Mouse (Mus musculus) neural tube, embryonic 14.5 days (tissue): ENCODE results near the gene Pank4. TPM values are rescaled to one million over a fixed set of nuclear protein-coding genes. Genes with fewer than 3 reads are reported as not detected.

Experiments
- ATAC-seq: fragments of 200-750 bp; cut with Nextera tagmentation; 2 replicates; pipeline ENCODE4 v1.8.0; 2017; ENCODE audit warnings: low read depth, mild to moderate bottlenecking, moderate TSS enrichment, moderate library complexity
- H3K27ac ChIP-seq: fragments of 300-500 bp; sonication (generic); 2 replicates; pipeline ENCODE4 v1.5.1; 2014; ENCODE audit warnings: low read depth, mild to moderate bottlenecking, control low read depth, low read length, moderate library complexity, mixed read lengths
- H3K27me3 ChIP-seq: fragments of 300-500 bp; sonication (generic); 2 replicates; pipeline ENCODE4 v1.6.1; 2014; ENCODE audit warnings: low read length; ENCODE audit not compliant: control insufficient read depth, insufficient read depth
- H3K36me3 ChIP-seq: fragments of 300-500 bp; sonication (generic); 2 replicates; pipeline ENCODE4 v1.6.1; 2014; ENCODE audit warnings: low read length, mixed read lengths; ENCODE audit not compliant: control insufficient read depth, insufficient read depth
- H3K4me1 ChIP-seq: fragments of 300-500 bp; sonication (generic); 2 replicates; pipeline ENCODE4 v1.6.1; 2014; ENCODE audit warnings: low read length; ENCODE audit not compliant: control insufficient read depth, insufficient read depth
- H3K4me2 ChIP-seq: fragments of 300-500 bp; sonication (generic); 2 replicates; pipeline ENCODE4 v1.6.1; 2014; ENCODE audit warnings: mild to moderate bottlenecking, low read depth, low read length, control low read depth
- H3K4me3 ChIP-seq: fragments of 300-500 bp; sonication (generic); 2 replicates; pipeline ENCODE4 v1.5.1; 2014; ENCODE audit warnings: low read depth, low read length, control low read depth, mixed read lengths
- H3K9ac ChIP-seq: fragments of 300-500 bp; sonication (generic); replicated peaks from 2 replicates; pipeline ENCODE4 v1.6.1; 2014; ENCODE audit warnings: low read depth, mild to moderate bottlenecking, control low read depth, low read length, mixed read lengths
- H3K9me3 ChIP-seq: fragments of 300-500 bp; sonication (generic); 2 replicates; pipeline ENCODE4 v1.6.1; 2016; ENCODE audit warnings: low read length; ENCODE audit not compliant: control insufficient read depth
- WGBS: fragments of 180-500 bp; shearing (Covaris S2); extraction: QIAGEN DNeasy Blood & Tissue Kit; methylation state at CpG from one replicate; pipeline ENCODE4 v1.1.7; 2014; 5-methylcytosine and 5-hydroxymethylcytosine counted together
- polyA plus RNA-seq: library from polyadenylated mRNA; unstranded; fragments of >200 nt; fragmentation: Nextera tagmentation; extraction: Ambion mirVana; gene quantifications from 2 replicates; pipeline ENCODE4 v1.2.1, GENCODE M21; 2014

Pank4 gene
- polyA plus RNA-seq, 1 experiment from 2014 or later, result 36.1 TPM

- no peak overlapping the region for H3K27ac ChIP-seq
- H3K4me2 ChIP-seq, result no peak overlapping the region
- 97% methylated on average over 5 of the region's 5 CpGs for WGBS
- no peak overlapping the region for H3K4me3 ChIP-seq
- H3K9ac ChIP-seq, result no peak overlapping the region
- H3K4me1 ChIP-seq, result peaks cover 3% of the 10 kb centered on the region; the same call in 1 of the 2 replicates
- H3K9me3 ChIP-seq, result no peaks in the 10 kb centered on the region
- ATAC-seq, result no peak
- H3K27me3 ChIP-seq, result no peaks in the 10 kb centered on the region
- H3K36me3 ChIP-seq, result no peaks in the 10 kb centered on the region
Observed at GRCm38 (mm10) chr4:154941831-154942230, 22.1 kb upstream of the Pank4 start.

DNA sequence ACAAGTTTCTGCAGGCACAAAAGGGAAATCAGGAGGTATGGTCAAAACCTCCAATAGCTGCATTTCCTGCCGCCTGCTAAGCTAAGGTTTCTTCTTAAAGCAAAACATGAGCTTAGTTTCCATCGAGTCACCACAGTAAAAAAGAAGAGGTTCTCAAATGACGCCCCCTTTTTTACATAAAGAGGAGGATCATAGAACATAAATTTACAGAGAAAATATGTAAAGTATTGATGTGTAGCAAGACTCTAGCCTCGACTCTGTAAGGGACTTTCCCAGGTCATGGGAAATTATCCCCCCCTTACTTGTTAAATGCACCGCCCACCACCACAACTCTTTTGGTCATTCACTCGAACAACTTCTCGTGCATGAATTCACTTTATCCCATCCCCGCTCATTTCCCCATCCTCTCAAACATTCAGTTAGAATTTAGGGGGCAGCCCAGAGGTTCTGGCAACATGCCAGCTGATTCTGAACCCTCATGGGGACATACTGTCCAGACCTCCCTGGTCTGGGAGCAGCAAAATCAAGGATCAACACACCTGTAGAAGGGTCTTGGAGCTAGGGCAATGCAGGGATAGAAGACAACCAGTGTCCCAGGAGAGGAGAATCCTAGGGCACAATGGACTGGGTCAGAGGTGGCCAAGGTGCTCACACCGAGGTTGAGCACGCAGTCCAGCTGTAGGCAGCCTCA lies 21.1 kb upstream of the Pank4 start:
- Histone ChIP-seq H3K27ac (no peak overlapping the region), H3K4me2 (no peak overlapping the region), H3K36me3 (no peaks in the 10 kb centered on the region), H3K9ac (no peak overlapping the region), H3K27me3 (no peaks in the 10 kb centered on the region), H3K4me3 (no peak overlapping the region), H3K9me3 (no peaks in the 10 kb centered on the region), H3K4me1 (peaks cover 3% of the 10 kb centered on the region; the same call in 1 of the 2 replicates)
- 86% methylated on average over 10 of the region's 10 CpGs for WGBS
- ATAC-seq, result no peak

- no peak overlapping the region for H3K4me3 ChIP-seq
- H3K9me3 ChIP-seq, result no peaks in the 10 kb centered on the region
- H3K4me2 ChIP-seq, result no peak overlapping the region
- H3K4me1 ChIP-seq, result peaks cover 3% of the 10 kb centered on the region; the same call in 1 of the 2 replicates
- H3K36me3 ChIP-seq, result no peaks in the 10 kb centered on the region
- H3K27me3 ChIP-seq, result no peaks in the 10 kb centered on the region
- no peak for ATAC-seq
- no peak overlapping the region for H3K27ac ChIP-seq
- WGBS, result 95% methylated on average over 6 of the region's 6 CpGs
- H3K9ac ChIP-seq, result no peak overlapping the region
Observed at GRCm38 (mm10) chr4:154943323-154944039, 20.4 kb upstream of the Pank4 start.

DNA sequence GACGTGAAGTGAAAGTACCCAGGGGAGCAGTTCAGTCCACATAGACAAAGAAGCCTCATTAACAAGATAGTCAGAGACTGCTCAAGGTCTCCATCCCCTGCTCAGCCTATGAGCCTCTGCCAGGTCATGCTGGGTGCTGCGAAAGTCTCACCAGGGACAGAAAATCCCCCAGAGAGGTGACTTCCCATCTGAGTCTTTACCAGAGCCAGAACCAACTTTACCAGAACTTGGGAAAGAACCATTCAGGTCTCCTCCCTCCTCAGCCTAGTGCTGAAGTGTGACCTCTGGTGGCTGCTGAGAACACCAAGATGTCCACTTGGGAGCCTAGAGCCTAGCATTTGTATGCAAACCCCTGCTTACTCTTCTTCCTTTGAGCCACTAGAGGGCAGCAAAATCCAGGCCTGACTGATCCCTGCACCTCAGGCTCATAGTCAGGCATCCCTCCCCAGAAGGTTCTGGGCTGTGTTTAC lies 19.8 kb upstream of the Pank4 start:
- H3K9me3 ChIP-seq, result no peaks in the 10 kb centered on the region
- WGBS, result 24% methylated on average over 2 of the region's 2 CpGs
- no peak overlapping the region for H3K4me2 ChIP-seq

DNA sequence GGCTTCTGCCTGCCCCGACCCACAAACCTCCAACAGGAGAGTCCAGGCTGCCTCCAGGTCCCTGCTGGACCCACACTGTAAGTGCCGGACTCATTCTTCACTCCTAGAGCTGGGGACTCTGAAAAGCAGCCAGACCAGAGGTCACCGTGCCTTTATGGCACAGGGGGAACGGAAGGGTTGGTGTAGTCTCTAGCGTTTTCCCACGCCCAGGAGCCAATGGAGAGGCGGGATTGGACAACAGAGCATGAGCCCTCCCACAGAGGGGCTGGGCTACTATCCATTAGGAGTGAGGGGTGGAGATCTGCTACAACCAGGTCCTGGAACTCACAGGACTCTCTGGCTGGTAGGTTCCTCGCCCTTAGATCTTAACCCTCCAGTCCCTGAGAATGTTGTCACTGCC lies 17.6 kb upstream of the Pank4 start:
- peak; percentile 81 for ATAC-seq
- Histone ChIP-seq H3K27me3 (no peaks in the 10 kb centered on the region), H3K36me3 (no peaks in the 10 kb centered on the region), H3K4me2 (peak overlapping the region; percentile 42), H3K4me3 (peak overlapping the region; percentile 15; the same call in 1 of the 2 replicates), H3K9ac (0 out of 2 replicates have a peak overlapping the region, but pooled peaks have one; percentile 18), H3K9me3 (no peaks in the 10 kb centered on the region), H3K27ac (no peak overlapping the region), H3K4me1 (peaks cover 6% of the 10 kb centered on the region; the same call in 1 of the 2 replicates)
- WGBS, result under 1% methylated on average over 8 of the region's 8 CpGs

More for the DNA sequence above, 19.8 kb upstream of the Pank4 start:
- Histone ChIP-seq H3K36me3 (no peaks in the 10 kb centered on the region), H3K27me3 (no peaks in the 10 kb centered on the region), H3K4me1 (peaks cover 3% of the 10 kb centered on the region; the same call in 1 of the 2 replicates), H3K9ac (no peak overlapping the region), H3K27ac (no peak overlapping the region), H3K4me3 (no peak overlapping the region)
- ATAC-seq, result peak; percentile 58; the same call in 1 of the 2 replicates

DNA sequence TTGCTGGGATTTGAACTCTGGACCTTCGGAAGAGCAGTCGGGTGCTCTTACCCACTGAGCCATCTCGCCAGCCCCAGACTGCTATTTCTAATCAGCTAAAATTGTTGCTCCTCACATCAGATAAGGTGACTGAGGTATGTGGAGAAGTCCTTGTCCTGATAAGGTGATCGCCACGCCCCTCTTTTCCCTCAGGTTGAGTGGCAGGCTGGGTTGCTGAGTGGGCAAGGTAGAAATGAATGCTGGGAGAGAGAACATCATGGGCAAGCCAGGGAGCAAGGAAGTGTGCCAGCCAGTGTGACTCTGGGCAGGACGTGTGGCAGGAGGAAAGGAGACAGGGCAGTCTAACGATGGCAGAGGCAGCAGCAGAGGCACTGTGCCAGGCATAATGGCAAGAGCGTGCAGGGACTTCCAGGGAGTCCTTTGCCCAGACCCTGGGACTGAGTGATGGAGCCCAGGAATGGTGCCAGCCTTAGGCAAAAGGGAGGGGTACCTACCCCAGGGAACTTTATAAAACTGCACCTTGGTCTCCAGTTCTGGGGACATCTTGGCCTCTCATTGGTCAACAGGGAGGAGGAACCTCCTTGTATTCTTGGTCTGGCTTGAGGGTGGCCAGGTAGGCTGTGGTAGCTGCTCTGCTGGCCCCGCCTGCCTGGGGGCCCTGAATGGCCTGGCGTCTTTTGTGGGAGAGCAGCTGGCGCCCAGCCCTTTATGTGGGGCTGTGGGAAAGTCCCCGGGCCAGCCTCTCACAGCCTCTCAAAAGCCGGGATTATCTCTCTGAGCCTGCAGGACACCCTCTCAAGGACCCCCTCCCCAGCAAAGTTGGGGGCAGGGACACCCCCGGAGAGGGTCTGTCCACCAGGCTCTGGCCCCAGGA lies 15.6 kb upstream of the Pank4 start:
- WGBS, result 41% methylated on average over 14 of the region's 14 CpGs
- peaks cover 6% of the 10 kb centered on the region; the same call in 1 of the 2 replicates for H3K4me1 ChIP-seq
- peak overlapping the region; percentile 8; the same call in 1 of the 2 replicates for H3K27ac ChIP-seq
- peak; percentile 70; the same call in 1 of the 2 replicates for ATAC-seq
- H3K9me3 ChIP-seq, result no peaks in the 10 kb centered on the region
- no peaks in the 10 kb centered on the region for H3K36me3 ChIP-seq
- no peaks in the 10 kb centered on the region for H3K27me3 ChIP-seq
- H3K4me2 ChIP-seq, result peak overlapping the region; percentile 19
- H3K4me3 ChIP-seq, result no peak overlapping the region
- no peak overlapping the region for H3K9ac ChIP-seq

- Histone ChIP-seq H3K36me3 (no peaks in the 10 kb centered on the region), H3K27ac (peak overlapping the region; percentile 8; the same call in 1 of the 2 replicates), H3K4me1 (peaks cover 6% of the 10 kb centered on the region; the same call in 1 of the 2 replicates), H3K4me2 (peak overlapping the region; percentile 19), H3K9ac (no peak overlapping the region), H3K4me3 (no peak overlapping the region), H3K9me3 (no peaks in the 10 kb centered on the region), H3K27me3 (no peaks in the 10 kb centered on the region)
- WGBS, result 45% methylated on average over 6 of the region's 6 CpGs
- ATAC-seq, result no peak
Observed at GRCm38 (mm10) chr4:154948940-154949588, 14.9 kb upstream of the Pank4 start.

GRCm38 (mm10) chr4:154949589-154949982 lies 14.3 kb upstream of the Pank4 start:
- H3K27me3 ChIP-seq, result no peaks in the 10 kb centered on the region
- H3K9ac ChIP-seq, result no peak overlapping the region
- 2% methylated on average over 16 of the region's 16 CpGs for WGBS
- no peak for ATAC-seq
- no peaks in the 10 kb centered on the region for H3K36me3 ChIP-seq
- H3K4me2 ChIP-seq, result no peak overlapping the region
- H3K9me3 ChIP-seq, result no peaks in the 10 kb centered on the region
- H3K4me1 ChIP-seq, result peaks cover 6% of the 10 kb centered on the region; the same call in 1 of the 2 replicates
- no peak overlapping the region for H3K4me3 ChIP-seq
- no peak overlapping the region for H3K27ac ChIP-seq
